Mouse (Mus musculus): ENCODE results near the gene Utp20. TPM values are rescaled to one million over a fixed set of nuclear protein-coding genes. Genes with fewer than 3 reads are reported as not detected.
"Not testable (repeated sequence)": the region's sequence is repeated elsewhere in the genome, so short reads cannot be mapped to it uniquely, and the experiment has no call there.

Gene Utp20
- total RNA-seq, 2 experiments from 2014 or later = 21.3 to 23.2 TPM

- intact Hi-C loops (cut with DNase I) = no loop called here
- no peak for DNase-seq (ENCODE audit: extremely low spot score in 1 of 2, low spot score in 2 of 2)
Observed at GRCm38 (mm10) chr10:88795226-88795625, 31.4 kb downstream of the Utp20 start.

GRCm38 (mm10) chr10:88794606-88795005, 32.0 kb downstream of the Utp20 start:
- intact Hi-C loops (cut with DNase I) = no loop called here
- DNase-seq (ENCODE audit: extremely low spot score in 1 of 2, low spot score in 2 of 2) = no peak

GRCm38 (mm10) chr10:88793671-88794070, 32.9 kb downstream of the Utp20 start:
- DNase-seq (ENCODE audit: extremely low spot score in 1 of 2, low spot score in 2 of 2) = no peak
- intact Hi-C loops (cut with DNase I) = no loop called here

- intact Hi-C loops (cut with DNase I) = no loop called here
- DNase-seq (ENCODE audit: extremely low spot score in 1 of 2, low spot score in 2 of 2) = no peak
Observed at GRCm38 (mm10) chr10:88784513-88784931, 42.1 kb downstream of the Utp20 start.

- DNase-seq (ENCODE audit: extremely low spot score in 1 of 2, low spot score in 2 of 2) = no peak
- intact Hi-C loops (cut with DNase I) = no loop called here
Observed at GRCm38 (mm10) chr10:88783941-88784340, 42.7 kb downstream of the Utp20 start.

- DNase-seq (ENCODE audit: extremely low spot score in 1 of 2, low spot score in 2 of 2); intact Hi-C loops (cut with DNase I): not testable (repeated sequence)
Observed at GRCm38 (mm10) chr10:88783135-88783534, 43.5 kb downstream of the Utp20 start.

- no peak for DNase-seq (ENCODE audit: extremely low spot score in 1 of 2, low spot score in 2 of 2)
- intact Hi-C loops (cut with DNase I) = no loop called here
Observed at GRCm38 (mm10) chr10:88780716-88781115, 45.9 kb downstream of the Utp20 start.

- intact Hi-C loops (cut with DNase I) = no loop called here
Observed at GRCm38 (mm10) chr10:88776206-88776605, 50.4 kb downstream of the Utp20 start.

GRCm38 (mm10) chr10:88772965-88773364, 53.6 kb downstream of the Utp20 start:
- DNase-seq (ENCODE audit: extremely low spot score in 1 of 2, low spot score in 2 of 2); intact Hi-C loops (cut with DNase I): not testable (repeated sequence)

More at GRCm38 (mm10) chr10:88776206-88776605, 50.4 kb downstream of the Utp20 start:
- DNase-seq (ENCODE audit: extremely low spot score in 1 of 2, low spot score in 2 of 2) = no peak

GRCm38 (mm10) chr10:88769676-88770075, 56.9 kb downstream of the Utp20 start:
- intact Hi-C loops (cut with DNase I) = no loop called here
- no peak for DNase-seq (ENCODE audit: extremely low spot score in 1 of 2, low spot score in 2 of 2)

GRCm38 (mm10) chr10:88768961-88769360, 57.6 kb downstream of the Utp20 start:
- intact Hi-C loops (cut with DNase I) = no loop called here
- DNase-seq (ENCODE audit: extremely low spot score in 1 of 2, low spot score in 2 of 2) = no peak

GRCm38 (mm10) chr10:88765431-88766142, 61.0 kb downstream of the Utp20 start:
- intact Hi-C loops (cut with DNase I) = no loop called here
- DNase-seq (ENCODE audit: extremely low spot score in 1 of 2, low spot score in 2 of 2) = no peak

- peak in 1 of 2 experiments; percentile 36 for DNase-seq (ENCODE audit: extremely low spot score in 1 of 2, low spot score in 2 of 2)
- intact Hi-C loops (cut with DNase I) = no loop called here
Observed at GRCm38 (mm10) chr10:88761524-88762212, 64.9 kb downstream of the Utp20 start.

GRCm38 (mm10) chr10:88741426-88741825, 85.2 kb downstream of the Utp20 start:
- no peak for DNase-seq (ENCODE audit: extremely low spot score in 1 of 2, low spot score in 2 of 2)
- intact Hi-C loops (cut with DNase I) = loop anchor here (10.0 kb wide), 1 partner anchor 307 kb away; no protein-coding TSS in a partner anchor

- DNase-seq (ENCODE audit: extremely low spot score in 1 of 2, low spot score in 2 of 2) = no peak
- intact Hi-C loops (cut with DNase I) = loop anchor here (10.0 kb wide), 1 partner anchor 306 kb away; no protein-coding TSS in a partner anchor
Observed at GRCm38 (mm10) chr10:88740781-88741180, 85.8 kb downstream of the Utp20 start.

GRCm38 (mm10) chr10:88739818-88740217, 86.8 kb downstream of the Utp20 start:
- intact Hi-C loops (cut with DNase I) = loop anchor here (10.0 kb wide), 1 partner anchor 305 kb away; no protein-coding TSS in a partner anchor
- DNase-seq (ENCODE audit: extremely low spot score in 1 of 2, low spot score in 2 of 2) = no peak

- intact Hi-C loops (cut with DNase I); DNase-seq (ENCODE audit: extremely low spot score in 1 of 2, low spot score in 2 of 2): not testable (repeated sequence)
Observed at GRCm38 (mm10) chr10:88739074-88739473, 87.5 kb downstream of the Utp20 start.

- DNase-seq (ENCODE audit: extremely low spot score in 1 of 2, low spot score in 2 of 2) = no peak
- intact Hi-C loops (cut with DNase I) = no loop called here
Observed at GRCm38 (mm10) chr10:88732309-88732622, 94.3 kb downstream of the Utp20 start.

- intact Hi-C loops (cut with DNase I) = no loop called here
- no peak for DNase-seq (ENCODE audit: extremely low spot score in 1 of 2, low spot score in 2 of 2)
Observed at GRCm38 (mm10) chr10:88731496-88732308, 94.9 kb downstream of the Utp20 start.

All from left cerebral cortex, postnatal 10 days (tissue).